Mouse (Mus musculus): ENCODE data around the gene Srpk2.
"Not testable (repeated sequence)": the region's sequence is repeated elsewhere in the genome, so short reads cannot be mapped to it uniquely, and the experiment has no call there.

Gene Srpk2

GRCm38 (mm10) chr5:23615586-23616269, 68.7 kb downstream of the Srpk2 start:
- no peak for DNase-seq (ENCODE audit: low read depth, low spot score)

- DNase-seq (ENCODE audit: low read depth, low spot score), result no peak
These were observed 71.6 kb downstream of the Srpk2 start for GRCm38 (mm10) chr5:23612856-23613255.

GRCm38 (mm10) chr5:23604036-23604705, 80.2 kb downstream of the Srpk2 start:
- DNase-seq (ENCODE audit: low read depth, low spot score), result peak; percentile 37

- peak; percentile 38 for DNase-seq (ENCODE audit: low read depth, low spot score)
These were observed 84.5 kb downstream of the Srpk2 start for GRCm38 (mm10) chr5:23599750-23600537.

- no peak for DNase-seq (ENCODE audit: low read depth, low spot score)
These were observed 85.2 kb downstream of the Srpk2 start for GRCm38 (mm10) chr5:23599171-23599570.

DNA sequence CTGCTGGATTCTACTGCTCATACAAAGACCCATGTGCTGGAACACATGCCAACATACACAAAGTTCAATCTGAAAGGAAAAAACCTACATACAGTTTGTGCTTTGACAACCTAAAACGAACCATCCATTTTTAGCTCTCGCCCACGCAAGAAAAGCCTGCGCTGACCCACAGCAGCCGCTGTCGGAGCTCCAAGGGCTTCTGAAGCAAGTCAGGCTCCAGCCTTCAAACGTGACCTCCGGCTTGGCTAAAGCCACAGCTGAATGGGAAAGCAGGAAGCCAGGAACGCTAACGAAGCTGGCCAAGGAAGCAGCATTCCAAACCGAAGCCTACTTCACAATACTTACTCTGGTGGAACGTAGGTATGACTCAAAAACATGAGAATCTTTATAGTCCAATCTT, 85.9 kb downstream of the Srpk2 start:
- DNase-seq (ENCODE audit: low read depth, low spot score), result no peak

- peak; percentile 24 for DNase-seq (ENCODE audit: low read depth, low spot score)
These were observed 86.4 kb downstream of the Srpk2 start for GRCm38 (mm10) chr5:23597999-23598398.

GRCm38 (mm10) chr5:23597260-23597864, 87.1 kb downstream of the Srpk2 start:
- no peak for DNase-seq (ENCODE audit: low read depth, low spot score)

DNA sequence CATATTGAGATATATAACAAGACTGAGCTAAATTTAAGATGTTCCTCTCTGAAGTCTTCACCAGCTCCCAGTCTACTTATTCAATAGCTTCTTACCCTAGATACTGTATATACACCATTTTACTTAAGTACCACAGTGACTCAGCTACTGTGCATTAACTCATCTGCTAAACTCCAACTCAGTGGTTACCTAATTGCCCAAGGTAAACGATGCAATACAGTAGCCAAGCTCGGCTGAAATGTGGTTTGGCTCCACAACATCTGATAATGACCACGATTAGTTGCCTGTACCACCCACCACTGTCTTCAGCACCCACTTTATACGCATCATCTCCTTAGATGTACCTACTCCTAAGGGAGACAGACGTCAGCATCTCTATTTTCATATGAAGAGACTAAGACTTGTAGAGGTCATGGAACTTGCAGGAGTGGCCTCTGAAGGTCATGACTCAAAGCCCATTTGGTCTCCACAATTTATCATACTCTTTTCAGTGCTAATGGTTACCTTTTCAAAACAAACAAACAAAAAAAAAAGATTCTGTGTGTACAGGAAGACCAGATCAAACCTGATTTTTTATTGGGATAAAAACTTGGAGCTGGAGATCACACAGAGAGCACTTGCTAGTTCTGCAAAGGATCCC, 88.0 kb downstream of the Srpk2 start:
- peak; percentile 59 for DNase-seq (ENCODE audit: low read depth, low spot score)

- DNase-seq (ENCODE audit: low read depth, low spot score), result not testable (repeated sequence)
These were observed 94.1 kb downstream of the Srpk2 start for GRCm38 (mm10) chr5:23590298-23590697.

DNA sequence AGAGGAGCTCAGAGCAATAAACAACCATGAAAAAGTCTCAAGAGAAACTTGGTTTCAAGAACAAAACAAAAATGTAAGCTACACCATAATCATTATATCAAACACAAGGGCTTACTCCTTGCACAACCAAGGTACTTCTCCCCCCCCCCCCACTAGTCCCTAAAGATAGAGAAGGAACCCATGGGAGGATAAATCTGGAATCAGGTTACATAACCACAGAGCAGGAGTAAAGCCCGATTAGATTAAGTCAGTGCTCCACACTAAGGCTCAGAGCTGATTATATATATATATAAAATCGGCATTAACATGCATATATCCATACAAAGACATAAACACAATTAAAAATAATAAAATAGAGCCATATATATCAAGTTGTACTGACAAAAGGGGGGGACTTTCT, 96.8 kb downstream of the Srpk2 start:
- no peak for DNase-seq (ENCODE audit: low read depth, low spot score)

- DNase-seq (ENCODE audit: low read depth, low spot score), result no peak
These were observed 97.6 kb downstream of the Srpk2 start for GRCm38 (mm10) chr5:23586531-23587453.

DNA sequence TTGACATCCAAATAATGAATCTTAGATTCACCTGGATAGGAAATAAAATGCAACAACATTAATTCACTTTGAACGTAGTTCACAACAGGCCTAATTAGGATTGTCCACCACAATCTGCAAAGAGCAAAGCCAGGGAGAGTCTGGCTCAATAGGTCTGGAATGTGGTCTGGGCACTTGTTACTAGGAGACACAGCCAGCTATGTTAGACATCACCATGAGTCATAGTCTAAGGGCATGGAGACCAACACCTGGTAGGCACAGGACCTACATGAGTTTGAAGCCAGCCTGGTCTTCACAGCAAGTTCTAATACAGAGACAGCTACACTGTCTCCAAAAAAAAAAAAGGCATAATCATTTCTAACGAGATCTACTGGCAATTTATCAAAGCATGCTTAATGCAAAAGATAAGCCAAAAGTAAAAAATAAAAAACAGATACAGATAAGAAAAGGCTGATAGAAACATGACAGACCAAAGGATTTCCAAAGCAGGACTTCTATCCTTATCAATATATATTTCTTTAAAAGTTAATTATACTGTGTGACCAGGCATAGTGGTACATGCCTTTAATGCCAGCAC, 102.8 kb downstream of the Srpk2 start:
- no peak for DNase-seq (ENCODE audit: low read depth, low spot score)

- DNase-seq (ENCODE audit: low read depth, low spot score), result no peak
These were observed 105.1 kb downstream of the Srpk2 start for GRCm38 (mm10) chr5:23579120-23579880.

DNA sequence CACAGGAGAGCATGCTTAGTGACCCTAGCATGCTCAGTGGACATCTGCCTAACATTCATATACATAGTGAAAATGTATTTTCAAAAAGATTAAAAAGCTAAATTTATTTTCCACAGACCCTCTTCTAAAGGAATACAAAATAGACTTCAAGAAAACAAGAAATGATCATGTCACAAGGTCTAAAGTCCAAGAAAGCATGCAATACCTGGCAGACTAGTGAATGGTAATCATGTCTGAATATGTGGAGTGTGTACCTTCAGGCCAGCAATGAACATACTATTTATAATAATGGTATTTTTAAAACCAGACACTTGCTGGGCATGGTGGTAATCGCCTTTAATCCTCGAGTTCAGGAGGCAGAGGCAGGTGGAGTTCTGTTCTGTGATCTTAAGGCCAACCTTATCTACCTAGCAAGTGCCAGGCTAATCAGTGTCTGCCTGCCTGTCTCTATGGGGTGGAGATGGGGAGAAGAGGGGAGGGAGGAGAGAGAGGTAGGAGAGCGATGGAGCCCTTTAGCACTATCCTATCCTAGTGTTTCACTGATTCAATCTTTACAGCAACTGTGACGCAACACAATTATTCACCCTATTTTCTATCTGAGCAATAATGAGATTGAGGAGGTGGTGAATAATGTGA, 106.0 kb downstream of the Srpk2 start:
- no peak for DNase-seq (ENCODE audit: low read depth, low spot score)

DNA sequence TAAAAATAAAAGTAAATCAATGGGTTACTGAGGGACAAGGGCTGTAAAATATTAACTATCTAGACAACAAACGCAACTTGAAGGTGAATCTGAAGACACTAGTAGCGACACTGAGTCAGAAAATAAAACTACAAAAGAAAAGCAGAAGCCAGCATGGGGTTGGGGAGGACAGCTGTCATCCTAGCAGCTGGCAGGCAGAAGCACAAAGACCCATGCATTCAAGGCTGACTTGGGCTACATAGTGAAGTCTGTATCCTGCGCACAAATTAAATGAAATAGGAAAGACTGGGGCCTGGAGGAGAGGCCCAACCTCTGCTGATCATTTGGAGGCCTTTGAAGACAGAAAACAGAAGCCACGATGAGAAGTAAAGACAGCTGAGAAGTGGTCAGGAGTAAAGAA, 106.6 kb downstream of the Srpk2 start:
- DNase-seq (ENCODE audit: low read depth, low spot score), result no peak

GRCm38 (mm10) chr5:23576336-23577094, 107.9 kb downstream of the Srpk2 start:
- DNase-seq (ENCODE audit: low read depth, low spot score), result no peak

DNA sequence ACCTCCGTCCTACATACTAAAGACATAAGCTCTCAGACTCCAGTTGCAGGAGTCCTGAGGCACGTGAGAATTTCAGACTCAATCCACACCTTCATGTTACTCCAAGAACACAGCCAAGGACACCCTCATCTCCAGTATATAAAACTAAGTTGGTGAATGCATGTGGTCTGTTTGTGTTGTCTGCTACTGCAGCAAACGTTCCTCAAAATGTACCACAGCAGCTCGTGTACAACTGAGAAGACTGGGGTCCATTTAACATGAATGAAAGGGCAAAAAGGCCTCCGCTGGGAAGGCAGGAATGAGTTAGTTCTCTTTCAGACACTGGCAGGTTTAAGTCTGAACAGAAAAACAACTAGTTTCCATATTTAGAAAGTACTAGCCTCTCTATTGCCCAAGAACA, 110.5 kb downstream of the Srpk2 start:
- no peak for DNase-seq (ENCODE audit: low read depth, low spot score)

Data from R1 (cell line).